Mouse (Mus musculus) liver, embryonic 16.5 days (tissue): ENCODE data around the gene Micall1. TPM values are rescaled to one million over a fixed set of nuclear protein-coding genes. Genes with fewer than 3 reads are reported as not detected.

ENCODE experiments used
- ATAC-seq: fragments of 200-750 bp; cut with Nextera tagmentation; 2 replicates; pipeline ENCODE4 v1.8.0; 2017; ENCODE audit warnings: low read depth, mild to moderate bottlenecking, moderate number of reproducible peaks, moderate library complexity
- H3K27ac ChIP-seq: fragments of 300-500 bp; sonication (generic); 2 replicates; pipeline ENCODE4 v1.5.1; 2014; ENCODE audit warnings: mild to moderate bottlenecking, low read length
- H3K27me3 ChIP-seq: fragments of 300-500 bp; sonication (generic); 2 replicates; pipeline ENCODE4 v1.6.1; 2014; ENCODE audit warnings: low read depth, low read length, mixed read lengths; ENCODE audit not compliant: control insufficient read depth, insufficient read depth
- H3K36me3 ChIP-seq: fragments of 300-500 bp; sonication (generic); 2 replicates; pipeline ENCODE4 v1.6.1; 2014; ENCODE audit warnings: mild to moderate bottlenecking; ENCODE audit not compliant: control insufficient read depth, insufficient read depth
- H3K4me1 ChIP-seq: fragments of 300-500 bp; sonication (generic); 2 replicates; pipeline ENCODE4 v1.6.1; 2014; ENCODE audit warnings: low read depth, low read length, mixed read lengths; ENCODE audit not compliant: control insufficient read depth
- H3K4me2 ChIP-seq: fragments of 300-500 bp; sonication (generic); 2 replicates; pipeline ENCODE4 v1.6.1; 2014; ENCODE audit warnings: low read depth, low read length, mixed read lengths
- H3K4me3 ChIP-seq: fragments of 300-500 bp; sonication (generic); 2 replicates; pipeline ENCODE4 v1.5.1; 2014; ENCODE audit warnings: low read depth, mild to moderate bottlenecking, low read length
- H3K9ac ChIP-seq: fragments of 300-500 bp; sonication (generic); 2 replicates; pipeline ENCODE4 v1.6.1; 2014; ENCODE audit warnings: low read depth, low read length
- H3K9me3 ChIP-seq: fragments of 300-500 bp; sonication (generic); replicated peaks from 2 replicates; pipeline ENCODE4 v1.6.1; 2016; ENCODE audit warnings: low read length; ENCODE audit not compliant: control insufficient read depth
- WGBS: fragments of 180-500 bp; shearing (Covaris S2); extraction: QIAGEN DNeasy Blood & Tissue Kit; methylation state at CpG from one replicate; pipeline ENCODE4 v1.1.7; 2014; ENCODE audit not compliant: insufficient replicate concordance; 5-methylcytosine and 5-hydroxymethylcytosine counted together
- polyA plus RNA-seq: library from polyadenylated mRNA; unstranded; fragments of >200 nt; fragmentation: Nextera tagmentation; extraction: Ambion mirVana; gene quantifications from 2 replicates; pipeline ENCODE4 v1.2.1, GENCODE M21; 2015

Micall1 gene
- 0.93 and 1.0 TPM in 2 replicates for polyA plus RNA-seq

GRCm38 (mm10) chr15:79108421-79109320 is at the start of gene Micall1:
Gene Micall1, plus strand, starts transcription at chr15:79108898.
- Histone ChIP-seq H3K9me3 (no peaks in the 10 kb centered on the region), H3K4me1 (peaks cover 34% of the 10 kb centered on the region), H3K27me3 (peaks cover 14% of the 10 kb centered on the region), H3K4me3 (peak within 1 kb of the TSS; percentile 74), H3K27ac (peak within 1 kb of the TSS; percentile 45; the same call in 1 of the 2 replicates), H3K36me3 (no peaks in the 10 kb centered on the region), H3K9ac (peak within 1 kb of the TSS; percentile 78), H3K4me2 (peak within 1 kb of the TSS; percentile 98)
- WGBS = 1% methylated on average over 74 of the region's 85 CpGs
- ATAC-seq = peak; percentile 83

GRCm38 (mm10) chr15:79060887-79061565 is 47.7 kb upstream of the Micall1 start:
- WGBS = 68% methylated on average over 14 of the region's 14 CpGs
- H3K27ac ChIP-seq = 0 out of 2 replicates have a peak overlapping the region, but pooled peaks have one; percentile 0
- H3K9ac ChIP-seq = peak overlapping the region; percentile 90
- H3K4me3 ChIP-seq = peak overlapping the region; percentile 92
- peaks cover 57% of the 10 kb centered on the region for H3K4me1 ChIP-seq
- no peak for ATAC-seq
- no peaks in the 10 kb centered on the region for H3K9me3 ChIP-seq
- H3K36me3 ChIP-seq = peaks cover 48% of the 10 kb centered on the region
- H3K4me2 ChIP-seq = peak overlapping the region; percentile 71
- H3K27me3 ChIP-seq = no peaks in the 10 kb centered on the region

- H3K4me2 ChIP-seq = peak within 1 kb of the TSS; percentile 78
- no peaks in the 10 kb centered on the region for H3K27me3 ChIP-seq
- under 1% methylated on average over 80 of the region's 80 CpGs for WGBS
- H3K9ac ChIP-seq = peak within 1 kb of the TSS; percentile 90
- no peaks in the 10 kb centered on the region for H3K9me3 ChIP-seq
- H3K36me3 ChIP-seq = peaks cover 34% of the 10 kb centered on the region
- peaks cover 66% of the 10 kb centered on the region for H3K4me1 ChIP-seq
- peak within 1 kb of the TSS; percentile 93 for H3K27ac ChIP-seq
- peak; percentile 97 for ATAC-seq
- peak within 1 kb of the TSS; percentile 92 for H3K4me3 ChIP-seq
These were observed 46.1 kb upstream of the Micall1 start, which contains the start of gene Ankrd54 for GRCm38 (mm10) chr15:79062376-79063159. Gene Ankrd54, minus strand, starts transcription at chr15:79062893.

GRCm38 (mm10) chr15:79063160-79063740 is 45.4 kb upstream of the Micall1 start:
- Histone ChIP-seq H3K9ac (peak overlapping the region; percentile 58), H3K4me1 (peaks cover 66% of the 10 kb centered on the region), H3K4me2 (peak overlapping the region; percentile 78), H3K27me3 (no peaks in the 10 kb centered on the region), H3K9me3 (no peaks in the 10 kb centered on the region), H3K4me3 (peak overlapping the region; percentile 50), H3K27ac (peak overlapping the region; percentile 59), H3K36me3 (peaks cover 27% of the 10 kb centered on the region)
- WGBS = 10% methylated on average over 14 of the region's 14 CpGs
- no peak for ATAC-seq

- no peak overlapping the region for H3K9ac ChIP-seq
- ATAC-seq = no peak
- H3K27ac ChIP-seq = peak overlapping the region; percentile 25; the same call in 1 of the 2 replicates
- peaks cover 7% of the 10 kb centered on the region for H3K36me3 ChIP-seq
- 70% methylated on average over 8 of the region's 8 CpGs for WGBS
- no peak overlapping the region for H3K4me3 ChIP-seq
- no peaks in the 10 kb centered on the region for H3K9me3 ChIP-seq
- peaks cover 62% of the 10 kb centered on the region for H3K4me1 ChIP-seq
- H3K4me2 ChIP-seq = no peak overlapping the region
- no peaks in the 10 kb centered on the region for H3K27me3 ChIP-seq
These were observed 43.5 kb upstream of the Micall1 start for GRCm38 (mm10) chr15:79065086-79065770.

DNA sequence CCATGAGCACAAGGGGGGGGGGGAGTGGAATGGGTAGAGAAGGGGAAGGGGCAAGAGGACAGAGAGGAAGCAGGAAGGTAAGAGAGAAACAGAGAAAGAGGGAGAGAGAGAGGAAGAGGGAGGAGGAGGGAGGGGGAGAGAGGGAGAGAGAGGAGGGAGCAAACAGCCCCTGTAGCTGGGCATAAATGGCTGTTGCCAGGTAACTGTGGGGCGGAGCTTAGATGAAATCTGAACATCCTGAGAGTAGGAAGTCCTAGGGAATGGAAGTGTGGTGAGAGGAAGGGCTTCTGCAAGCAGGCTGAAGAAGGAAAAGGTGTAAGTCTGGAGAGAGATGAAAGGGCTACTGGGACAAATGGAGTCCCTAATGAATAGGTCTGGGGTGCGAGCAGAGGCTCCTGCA is 42.4 kb upstream of the Micall1 start:
- Histone ChIP-seq H3K4me1 (peaks cover 51% of the 10 kb centered on the region), H3K4me2 (no peak overlapping the region), H3K36me3 (no peaks in the 10 kb centered on the region), H3K27ac (no peak overlapping the region), H3K9me3 (no peaks in the 10 kb centered on the region), H3K9ac (no peak overlapping the region), H3K27me3 (no peaks in the 10 kb centered on the region), H3K4me3 (no peak overlapping the region)
- 59% methylated on average over 2 of the region's 2 CpGs for WGBS
- no peak for ATAC-seq

GRCm38 (mm10) chr15:79067631-79068030 is 41.1 kb upstream of the Micall1 start:
- Histone ChIP-seq H3K36me3 (no peaks in the 10 kb centered on the region), H3K4me3 (no peak overlapping the region), H3K27me3 (no peaks in the 10 kb centered on the region), H3K4me2 (peak overlapping the region; percentile 47), H3K4me1 (peaks cover 50% of the 10 kb centered on the region), H3K27ac (peak overlapping the region; percentile 77), H3K9ac (no peak overlapping the region; the same call in 1 of the 2 replicates), H3K9me3 (no peaks in the 10 kb centered on the region)
- WGBS = 20% methylated on average over 3 of the region's 3 CpGs
- ATAC-seq = peak; percentile 6

- H3K4me3 ChIP-seq = no peak overlapping the region
- peak overlapping the region; percentile 12; the same call in 1 of the 2 replicates for H3K9ac ChIP-seq
- WGBS = 44% methylated on average over 3 of the region's 3 CpGs
- peak overlapping the region; percentile 77 for H3K27ac ChIP-seq
- H3K4me2 ChIP-seq = peak overlapping the region; percentile 47
- H3K9me3 ChIP-seq = no peaks in the 10 kb centered on the region
- peaks cover 48% of the 10 kb centered on the region for H3K4me1 ChIP-seq
- peak; percentile 80 for ATAC-seq
- H3K36me3 ChIP-seq = no peaks in the 10 kb centered on the region
- no peaks in the 10 kb centered on the region for H3K27me3 ChIP-seq
These were observed 40.3 kb upstream of the Micall1 start for GRCm38 (mm10) chr15:79068416-79068815.
